Mouse (Mus musculus) brain, embryonic 14.5 days (tissue): ENCODE measurements around the gene Stx8.

Experiments used
- CTCF ChIP-seq: fragments of 200-500 bp; IDR thresholded peaks from 2 replicates; pipeline ENCODE4 v1.5.1; 2012; ENCODE audit warnings: inconsistent platforms, mild to moderate bottlenecking, moderate library complexity, borderline replicate concordance; ENCODE audit not compliant: insufficient read depth, insufficient read length; ENCODE audit errors: extremely low read depth
- POLR2A ChIP-seq: fragments of 200-500 bp; IDR thresholded peaks from 2 replicates; pipeline ENCODE4 v1.6.1; 2012; ENCODE audit warnings: mild to moderate bottlenecking, inconsistent platforms, borderline replicate concordance; ENCODE audit not compliant: poor library complexity, insufficient read depth, insufficient read length, severe bottlenecking; ENCODE audit errors: extremely low read depth

- TF ChIP-seq POLR2A (no peak), CTCF (no peak)
These were observed 105.8 kb downstream of the Stx8 start for GRCm38 (mm10) chr11:68071836-68072235.
